Mouse (Mus musculus): ENCODE data around the gene Eefsec. TPM values are rescaled to one million over a fixed set of nuclear protein-coding genes. Genes with fewer than 3 reads are reported as not detected.

Eefsec gene
- 4.9 TPM for polyA plus RNA-seq (2014; fragmentation: Illumina TruSeq; extraction: RNeasy Lipid Tissue Mini Kit (QIAGEN cat#74804); ENCODE audit: low read depth, low replicate concordance)

GRCm38 (mm10) chr6:88446063-88447002 lies at the start of gene Eefsec:
Eefsec (minus strand) TSS chr6:88446539.

GRCm38 (mm10) chr6:88465181-88465920 lies 19.0 kb upstream of the Eefsec start, which contains the start of gene Ruvbl1:
Ruvbl1 (plus strand) TSS chr6:88465409.

GRCm38 (mm10) chr6:88221968-88222367 lies 224.4 kb downstream of the Eefsec start, which contains the start of gene Dnajb8:
Dnajb8 (plus strand) TSS chr6:88222268.

Other genes starting within 250 kb of the Eefsec start
- gene Dnajb8, start 224.3 kb downstream of the Eefsec start, polyA plus RNA-seq (2014; fragmentation: Illumina TruSeq; extraction: RNeasy Lipid Tissue Mini Kit (QIAGEN cat#74804); ENCODE audit: low read depth, low replicate concordance), result not detected
- gene Ruvbl1, start 18.9 kb upstream of the Eefsec start, polyA plus RNA-seq (2014; fragmentation: Illumina TruSeq; extraction: RNeasy Lipid Tissue Mini Kit (QIAGEN cat#74804); ENCODE audit: low read depth, low replicate concordance), result 5.1 TPM
- 105 TPM for gene Sec61a1, start 72.4 kb upstream of the Eefsec start, polyA plus RNA-seq (2014; fragmentation: Illumina TruSeq; extraction: RNeasy Lipid Tissue Mini Kit (QIAGEN cat#74804); ENCODE audit: low read depth, low replicate concordance)
- gene Kbtbd12, start 191.4 kb upstream of the Eefsec start, polyA plus RNA-seq (2014; fragmentation: Illumina TruSeq; extraction: RNeasy Lipid Tissue Mini Kit (QIAGEN cat#74804); ENCODE audit: low read depth, low replicate concordance), result 2.4 TPM